Mouse (Mus musculus) neural tube, embryonic 14.5 days (tissue): ENCODE data around the gene Nxph4. TPM values are rescaled to one million over a fixed set of nuclear protein-coding genes. Genes with fewer than 3 reads are reported as not detected.

Experiments
- ATAC-seq: fragments of 200-750 bp; cut with Nextera tagmentation; 2 replicates; pipeline ENCODE4 v1.8.0; 2017; ENCODE audit warnings: low read depth, mild to moderate bottlenecking, moderate TSS enrichment, moderate library complexity
- H3K27ac ChIP-seq: fragments of 300-500 bp; sonication (generic); 2 replicates; pipeline ENCODE4 v1.5.1; 2014; ENCODE audit warnings: low read depth, mild to moderate bottlenecking, control low read depth, low read length, moderate library complexity, mixed read lengths
- H3K27me3 ChIP-seq: fragments of 300-500 bp; sonication (generic); 2 replicates; pipeline ENCODE4 v1.6.1; 2014; ENCODE audit warnings: low read length; ENCODE audit not compliant: control insufficient read depth, insufficient read depth
- H3K36me3 ChIP-seq: fragments of 300-500 bp; sonication (generic); 2 replicates; pipeline ENCODE4 v1.6.1; 2014; ENCODE audit warnings: low read length, mixed read lengths; ENCODE audit not compliant: control insufficient read depth, insufficient read depth
- H3K4me1 ChIP-seq: fragments of 300-500 bp; sonication (generic); 2 replicates; pipeline ENCODE4 v1.6.1; 2014; ENCODE audit warnings: low read length; ENCODE audit not compliant: control insufficient read depth, insufficient read depth
- H3K4me2 ChIP-seq: fragments of 300-500 bp; sonication (generic); 2 replicates; pipeline ENCODE4 v1.6.1; 2014; ENCODE audit warnings: mild to moderate bottlenecking, low read depth, low read length, control low read depth
- H3K4me3 ChIP-seq: fragments of 300-500 bp; sonication (generic); 2 replicates; pipeline ENCODE4 v1.5.1; 2014; ENCODE audit warnings: low read depth, low read length, control low read depth, mixed read lengths
- H3K9ac ChIP-seq: fragments of 300-500 bp; sonication (generic); replicated peaks from 2 replicates; pipeline ENCODE4 v1.6.1; 2014; ENCODE audit warnings: low read depth, mild to moderate bottlenecking, control low read depth, low read length, mixed read lengths
- H3K9me3 ChIP-seq: fragments of 300-500 bp; sonication (generic); 2 replicates; pipeline ENCODE4 v1.6.1; 2016; ENCODE audit warnings: low read length; ENCODE audit not compliant: control insufficient read depth
- WGBS: fragments of 180-500 bp; shearing (Covaris S2); extraction: QIAGEN DNeasy Blood & Tissue Kit; methylation state at CpG from one replicate; pipeline ENCODE4 v1.1.7; 2014; 5-methylcytosine and 5-hydroxymethylcytosine counted together
- polyA plus RNA-seq: library from polyadenylated mRNA; unstranded; fragments of >200 nt; fragmentation: Nextera tagmentation; extraction: Ambion mirVana; gene quantifications from 2 replicates; pipeline ENCODE4 v1.2.1, GENCODE M21; 2014

Gene Nxph4
- polyA plus RNA-seq, 1 experiment from 2014 or later: 80.4 TPM

DNA sequence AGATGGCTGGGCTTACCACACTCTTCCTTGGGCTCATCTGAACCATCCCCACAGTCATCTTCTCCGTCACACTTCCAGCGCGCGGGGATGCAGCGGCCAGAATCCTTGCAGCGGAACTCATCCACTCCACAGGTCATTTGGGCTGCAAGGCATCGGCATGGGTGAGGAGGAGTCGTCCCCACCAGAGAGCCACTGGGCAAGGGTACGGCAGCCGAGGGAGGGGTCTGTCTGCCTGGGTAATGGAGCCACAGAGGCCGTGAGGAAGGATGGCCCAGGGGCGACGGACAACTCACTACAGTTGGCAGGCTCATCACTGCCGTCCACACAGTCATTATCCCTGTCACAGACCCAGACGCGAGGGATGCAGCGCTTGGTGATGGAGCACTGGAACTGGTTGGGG is 15.5 kb upstream of the Nxph4 start:
- ATAC-seq: no peak
- 80% methylated on average over 17 of the region's 17 CpGs for WGBS

DNA sequence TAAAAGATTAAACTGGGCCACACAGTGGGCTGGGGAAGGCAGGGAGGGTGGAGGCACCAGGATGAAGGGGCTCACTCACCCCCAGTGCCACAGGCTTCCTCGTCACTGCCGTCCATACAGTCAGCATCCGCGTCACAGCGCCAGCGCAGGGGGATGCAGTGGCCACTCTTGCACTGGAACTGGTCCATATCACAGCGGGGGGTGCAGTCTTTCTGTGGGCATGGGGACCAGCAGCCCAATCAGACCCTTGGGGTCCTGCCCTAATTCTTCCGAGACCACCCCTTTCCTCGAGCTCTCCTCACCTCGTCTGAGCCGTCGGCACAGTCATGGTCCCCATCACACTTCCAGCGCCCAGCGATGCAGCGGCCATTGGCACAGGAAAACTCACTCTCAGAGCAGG is 13.9 kb upstream of the Nxph4 start:
- no peak overlapping the region for H3K4me2 ChIP-seq
- no peak overlapping the region for H3K27ac ChIP-seq
- H3K4me3 ChIP-seq: no peak overlapping the region
- ATAC-seq: no peak
- no peak overlapping the region for H3K9ac ChIP-seq
- no peaks in the 10 kb centered on the region for H3K9me3 ChIP-seq
- H3K4me1 ChIP-seq: no peaks in the 10 kb centered on the region
- peaks cover 86% of the 10 kb centered on the region for H3K36me3 ChIP-seq
- no peaks in the 10 kb centered on the region for H3K27me3 ChIP-seq
- WGBS: 93% methylated on average over 15 of the region's 15 CpGs

More for the DNA sequence above, 15.5 kb upstream of the Nxph4 start:
- no peaks in the 10 kb centered on the region for H3K4me1 ChIP-seq
- no peak overlapping the region for H3K4me2 ChIP-seq
- H3K4me3 ChIP-seq: no peak overlapping the region
- no peak overlapping the region for H3K9ac ChIP-seq
- no peaks in the 10 kb centered on the region for H3K27me3 ChIP-seq
- no peak overlapping the region for H3K27ac ChIP-seq
- peaks cover 85% of the 10 kb centered on the region for H3K36me3 ChIP-seq
- H3K9me3 ChIP-seq: no peaks in the 10 kb centered on the region

DNA sequence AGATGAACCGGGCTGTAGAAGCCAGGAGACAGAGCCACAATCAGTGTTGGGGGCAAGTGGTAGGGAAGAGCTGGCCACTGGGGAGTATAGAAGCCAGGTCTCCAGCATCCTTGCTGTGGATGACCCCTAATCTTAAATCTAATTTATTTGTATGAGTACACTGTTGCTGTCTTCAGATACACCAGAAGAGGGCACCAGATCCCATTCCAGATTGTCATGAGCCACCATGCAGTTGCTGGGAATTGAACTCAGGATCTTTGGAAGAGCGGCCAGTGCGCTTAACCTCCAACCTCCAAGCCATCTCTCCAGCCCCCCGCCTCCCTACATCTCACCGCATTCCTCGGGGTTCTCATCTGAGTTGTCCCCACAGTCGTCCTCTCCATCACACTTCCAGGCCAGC is 12.1 kb upstream of the Nxph4 start:
- H3K9me3 ChIP-seq: no peaks in the 10 kb centered on the region
- H3K27me3 ChIP-seq: no peaks in the 10 kb centered on the region
- H3K36me3 ChIP-seq: peaks cover 86% of the 10 kb centered on the region
- H3K4me1 ChIP-seq: no peaks in the 10 kb centered on the region
- ATAC-seq: no peak
- no peak overlapping the region for H3K27ac ChIP-seq
- H3K4me3 ChIP-seq: no peak overlapping the region
- WGBS: 92% methylated on average over 7 of the region's 7 CpGs
- no peak overlapping the region for H3K4me2 ChIP-seq
- H3K9ac ChIP-seq: no peak overlapping the region

DNA sequence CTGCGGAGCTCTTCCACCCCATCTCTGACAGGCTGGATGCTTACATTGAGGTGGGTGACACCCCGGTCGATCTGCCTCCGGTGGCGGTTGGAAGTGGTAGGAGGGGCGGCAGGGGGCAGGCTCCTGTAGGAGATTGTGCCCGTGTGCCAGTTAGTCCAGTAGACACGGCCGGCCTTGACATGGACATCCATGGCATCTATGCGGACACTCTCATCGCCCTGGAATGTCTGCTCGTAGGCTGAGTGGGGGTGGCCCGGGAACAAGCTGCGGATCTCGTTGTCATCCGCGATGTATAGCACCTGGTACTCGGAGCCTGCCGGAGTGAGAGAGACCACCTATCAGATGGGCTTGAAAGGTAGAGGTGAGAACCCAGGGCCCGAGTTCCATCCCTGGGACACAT is 10.0 kb upstream of the Nxph4 start:
- H3K36me3 ChIP-seq: peaks cover 85% of the 10 kb centered on the region
- H3K4me1 ChIP-seq: no peaks in the 10 kb centered on the region
- no peak overlapping the region for H3K4me2 ChIP-seq
- H3K9ac ChIP-seq: no peak overlapping the region
- no peak for ATAC-seq
- WGBS: 96% methylated on average over 20 of the region's 20 CpGs
- no peaks in the 10 kb centered on the region for H3K27me3 ChIP-seq
- H3K9me3 ChIP-seq: no peaks in the 10 kb centered on the region
- H3K27ac ChIP-seq: no peak overlapping the region
- no peak overlapping the region for H3K4me3 ChIP-seq

DNA sequence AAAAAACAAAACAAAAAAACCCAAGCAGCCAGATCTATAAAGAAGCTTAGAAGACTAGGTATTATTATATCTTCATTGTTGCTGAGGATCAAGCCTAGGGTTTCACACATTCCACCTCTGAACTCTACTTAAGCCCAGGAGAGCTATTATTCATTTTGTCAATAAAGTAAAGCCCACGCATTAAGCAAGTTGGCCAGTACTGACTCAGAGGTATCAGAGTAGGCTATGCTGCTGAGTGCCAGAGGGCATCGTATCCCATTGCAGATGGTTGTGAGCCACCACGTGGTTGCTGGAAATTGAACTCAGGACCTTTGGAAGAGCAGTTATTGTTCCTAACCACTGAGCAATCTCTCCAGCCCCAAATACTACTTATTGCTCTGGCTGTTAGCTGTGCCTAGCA is 9.6 kb upstream of the Nxph4 start:
- WGBS: 72% methylated on average over 3 of the region's 3 CpGs

DNA sequence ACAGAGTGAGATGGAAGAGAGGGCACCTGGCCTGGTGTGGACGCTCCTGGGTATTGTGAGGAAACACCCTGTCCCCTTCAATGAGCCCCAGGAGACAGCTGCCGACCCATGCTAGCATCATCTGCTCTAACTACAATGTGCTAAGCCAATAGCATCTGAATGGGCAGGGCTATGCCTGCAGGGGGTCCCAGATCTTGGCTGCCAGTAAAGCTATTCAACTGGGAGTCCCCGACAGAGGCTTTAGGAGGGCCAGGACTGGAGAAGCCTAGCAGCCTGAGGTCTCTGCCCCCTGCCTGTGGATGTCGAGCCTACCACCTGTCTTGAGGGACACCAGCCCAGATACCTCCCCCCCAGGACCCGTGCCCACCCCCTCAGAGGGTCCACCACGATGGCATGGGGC is 8.4 kb upstream of the Nxph4 start:
- Histone ChIP-seq H3K9ac (0 out of 2 replicates have a peak overlapping the region, but pooled peaks have one; percentile 11), H3K4me1 (peaks cover under 1% of the 10 kb centered on the region; the same call in 1 of the 2 replicates), H3K36me3 (peaks cover 82% of the 10 kb centered on the region), H3K9me3 (no peaks in the 10 kb centered on the region), H3K4me2 (no peak overlapping the region), H3K27me3 (no peaks in the 10 kb centered on the region), H3K4me3 (no peak overlapping the region), H3K27ac (no peak overlapping the region)
- 0 out of 2 replicates have a peak, but pooled peaks have one; percentile 7 for ATAC-seq
- WGBS: 31% methylated on average over 6 of the region's 6 CpGs

More for the DNA sequence above, 9.6 kb upstream of the Nxph4 start:
- Histone ChIP-seq H3K9ac (no peak overlapping the region), H3K27me3 (no peaks in the 10 kb centered on the region), H3K4me3 (no peak overlapping the region), H3K4me1 (no peaks in the 10 kb centered on the region), H3K9me3 (no peaks in the 10 kb centered on the region), H3K27ac (no peak overlapping the region), H3K36me3 (peaks cover 86% of the 10 kb centered on the region), H3K4me2 (no peak overlapping the region)
- no peak for ATAC-seq

DNA sequence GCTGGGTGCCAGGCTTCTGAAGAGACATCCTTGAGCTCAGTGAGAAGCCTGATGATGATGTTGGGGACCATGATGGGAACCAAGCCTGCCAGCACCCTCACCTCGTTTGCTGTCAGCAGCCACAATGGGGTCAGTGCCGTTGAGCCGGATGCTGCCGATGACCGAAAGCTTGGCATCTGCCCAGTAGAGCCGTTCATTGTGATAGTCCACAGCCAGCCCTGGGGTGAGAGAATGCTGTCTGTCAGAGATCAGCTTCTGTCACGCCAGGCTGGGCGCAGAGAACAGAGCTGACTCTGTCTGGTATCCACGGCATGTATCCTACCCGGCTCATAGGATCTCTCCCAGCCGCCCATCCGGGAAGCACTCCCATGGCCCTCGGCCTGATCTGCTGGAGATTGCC is 7.7 kb upstream of the Nxph4 start:
- Histone ChIP-seq H3K4me1 (peaks cover 4% of the 10 kb centered on the region; the same call in 1 of the 2 replicates), H3K4me3 (no peak overlapping the region), H3K4me2 (no peak overlapping the region), H3K27me3 (no peaks in the 10 kb centered on the region), H3K9me3 (no peaks in the 10 kb centered on the region), H3K27ac (no peak overlapping the region), H3K36me3 (peaks cover 75% of the 10 kb centered on the region), H3K9ac (0 out of 2 replicates have a peak overlapping the region, but pooled peaks have one; percentile 11)
- ATAC-seq: 0 out of 2 replicates have a peak, but pooled peaks have one; percentile 3
- WGBS: 74% methylated on average over 13 of the region's 13 CpGs

DNA sequence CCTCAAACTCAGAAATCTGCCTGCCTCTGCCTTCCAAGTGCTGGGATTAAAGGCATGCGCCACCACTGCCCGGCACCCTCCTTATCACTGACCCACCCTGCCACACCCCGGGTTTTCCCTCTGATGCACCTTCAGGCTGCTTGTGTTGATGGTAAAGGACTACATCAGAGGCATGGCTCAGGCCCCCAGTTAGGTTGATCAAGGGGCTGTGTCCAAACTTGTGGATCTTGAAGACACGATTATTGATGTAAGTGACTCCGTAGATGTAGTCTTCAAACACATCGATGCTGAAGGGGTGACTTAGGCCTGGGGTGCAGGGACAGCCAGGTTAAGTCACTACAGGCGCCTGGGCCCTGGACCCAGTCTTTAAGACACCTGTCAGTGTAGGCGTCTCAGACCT is 7.2 kb upstream of the Nxph4 start:
- ATAC-seq: no peak
- Histone ChIP-seq H3K4me1 (peaks cover 8% of the 10 kb centered on the region; the same call in 1 of the 2 replicates), H3K27ac (no peak overlapping the region), H3K36me3 (peaks cover 71% of the 10 kb centered on the region), H3K9ac (no peak overlapping the region), H3K4me3 (no peak overlapping the region), H3K9me3 (no peaks in the 10 kb centered on the region), H3K27me3 (no peaks in the 10 kb centered on the region), H3K4me2 (no peak overlapping the region)
- 99% methylated on average over 8 of the region's 8 CpGs for WGBS

DNA sequence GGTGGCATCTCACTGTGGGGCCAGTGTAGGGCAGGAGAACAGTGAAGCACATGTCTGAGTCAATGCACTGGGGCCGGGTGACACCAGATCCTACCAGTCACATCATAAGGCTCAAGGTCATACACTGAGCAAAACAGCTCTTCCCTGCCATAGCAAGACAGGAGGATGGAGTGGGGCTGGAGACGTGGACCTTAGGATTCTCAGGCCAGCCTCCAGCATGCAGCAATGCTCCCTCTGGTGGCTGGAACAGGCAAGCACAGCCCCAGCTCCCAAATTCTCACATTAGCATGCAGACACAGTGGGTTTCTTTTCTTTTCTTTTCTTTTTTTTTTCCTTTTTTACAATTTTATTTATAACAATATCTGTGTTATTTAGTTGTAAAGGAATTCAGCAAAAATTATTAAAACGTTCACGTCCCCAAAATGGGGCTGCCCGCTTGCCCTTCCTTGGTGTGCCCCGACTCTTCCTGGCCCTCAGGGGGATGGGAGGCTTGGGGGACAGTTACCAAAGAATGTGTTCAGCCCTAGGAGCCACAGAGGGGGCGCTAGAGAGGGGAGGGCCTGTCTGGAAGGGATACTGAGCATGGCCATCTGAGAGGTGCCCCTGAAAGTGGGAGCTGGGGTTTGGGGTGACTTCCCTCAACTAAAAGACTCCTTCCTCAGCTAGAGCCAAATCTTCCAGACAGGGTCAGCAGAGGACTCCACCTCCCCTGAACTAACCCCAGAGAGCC is 3.7 kb upstream of the Nxph4 start:
- WGBS: 22% methylated on average over 7 of the region's 7 CpGs

More for the DNA sequence above, 3.7 kb upstream of the Nxph4 start:
- Histone ChIP-seq H3K9ac (no peak overlapping the region), H3K9me3 (no peaks in the 10 kb centered on the region), H3K27ac (0 out of 2 replicates have a peak overlapping the region, but pooled peaks have one; percentile 57), H3K27me3 (no peaks in the 10 kb centered on the region), H3K4me1 (peaks cover 36% of the 10 kb centered on the region), H3K36me3 (peaks cover 44% of the 10 kb centered on the region), H3K4me3 (no peak overlapping the region), H3K4me2 (no peak overlapping the region)
- peak; percentile 12; the same call in 1 of the 2 replicates for ATAC-seq
